In the genomic region with DNA sequence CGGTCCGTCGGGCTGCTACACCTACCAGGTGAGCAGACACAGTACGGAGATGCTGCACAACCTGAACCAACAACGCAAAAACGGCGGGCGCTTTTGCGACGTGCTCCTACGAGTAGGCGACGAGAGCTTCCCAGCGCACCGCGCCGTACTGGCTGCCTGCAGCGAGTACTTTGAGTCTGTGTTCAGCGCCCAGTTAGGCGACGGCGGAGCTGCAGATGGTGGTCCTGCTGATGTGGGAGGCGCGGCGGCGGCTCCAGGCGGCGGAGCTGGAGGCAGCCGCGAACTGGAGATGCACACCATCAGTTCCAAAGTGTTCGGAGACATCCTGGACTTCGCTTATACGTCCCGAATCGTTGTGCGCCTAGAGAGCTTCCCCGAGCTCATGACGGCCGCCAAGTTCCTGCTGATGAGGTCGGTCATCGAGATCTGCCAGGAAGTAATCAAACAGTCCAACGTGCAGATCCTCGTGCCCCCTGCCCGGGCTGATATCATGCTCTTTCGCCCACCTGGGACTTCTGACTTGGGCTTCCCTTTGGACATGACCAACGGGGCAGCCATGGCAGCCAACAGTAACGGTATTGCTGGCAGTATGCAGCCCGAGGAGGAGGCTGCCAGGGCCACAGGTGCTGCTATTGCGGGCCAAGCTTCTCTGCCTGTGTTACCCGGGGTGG, we compare ENCODE assay signal across 8 mouse cellular contexts. TPM values are rescaled to one million over a fixed set of nuclear protein-coding genes. Genes with fewer than 3 reads are reported as not detected.
DNase-seq lines count a peak whose midpoint lies in the region; ATAC-seq and TF ChIP-seq lines count a peak whose summit lies in the region.

No protein-coding gene starts in this region.

- H3K27me3 ChIP-seq in embryonic facial prominence, embryonic 10.5 days (replicated peaks; ENCODE audit: low read depth, poor library complexity, severe bottlenecking): no peaks in the 10 kb centered on the region
- H3K27me3 ChIP-seq in heart, embryonic 13.5 days (replicated peaks): no peaks in the 10 kb centered on the region
- no peaks in the 10 kb centered on the region for H3K27me3 ChIP-seq in kidney, postnatal 0 days (ENCODE audit: insufficient read depth, low read length)
- 0 out of 2 replicates have a peak, but pooled peaks cover 4% of the 10 kb centered on the region for H3K27me3 ChIP-seq in liver, embryonic 12.5 days (replicated peaks)
- H3K27me3 ChIP-seq in neural tube, embryonic 11.5 days (ENCODE audit: control insufficient read depth, insufficient read depth, low read length): no peaks in the 10 kb centered on the region

- no peak for ATAC-seq in heart, embryonic 13.5 days (ENCODE audit: extremely low read depth, insufficient number of reproducible peaks, low FRiP score, low TSS enrichment)
- no peak for ATAC-seq in kidney, postnatal 0 days (replicated peaks; ENCODE audit: low FRiP score, low read depth)
- ATAC-seq in liver, embryonic 12.5 days: peak; percentile 30
- ATAC-seq in neural tube, embryonic 11.5 days (ENCODE audit: insufficient read depth, low FRiP score, low TSS enrichment): no peak

- no peaks in the 10 kb centered on the region for H3K9me3 ChIP-seq in embryonic facial prominence, embryonic 10.5 days
- H3K9me3 ChIP-seq in heart, embryonic 13.5 days: no peaks in the 10 kb centered on the region
- no peaks in the 10 kb centered on the region for H3K9me3 ChIP-seq in kidney, postnatal 0 days (replicated peaks; ENCODE audit: low read length)
- no peaks in the 10 kb centered on the region for H3K9me3 ChIP-seq in liver, embryonic 12.5 days (replicated peaks)
- H3K9me3 ChIP-seq in neural tube, embryonic 11.5 days (ENCODE audit: control insufficient read depth, low read length): no peaks in the 10 kb centered on the region

- DNase-seq in 3T3-L1 (ENCODE audit: low read depth, low spot score): peak; percentile 51
- peak; percentile 73 for DNase-seq in R1 (ENCODE audit: low read depth, low spot score)
- DNase-seq in embryonic facial prominence, embryonic 10.5 days (ENCODE audit: low spot score): no peak
- peak; percentile 61 for DNase-seq in kidney, postnatal 0 days (ENCODE audit: low spot score)
- DNase-seq in neural tube, embryonic 11.5 days (ENCODE audit: low spot score): peak; percentile 53
- peak; percentile 66 for DNase-seq in testis, postnatal 10 days (ENCODE audit: low spot score)

- H3K4me1 ChIP-seq in embryonic facial prominence, embryonic 10.5 days: peaks cover 53% of the 10 kb centered on the region
- H3K4me1 ChIP-seq in heart, embryonic 13.5 days: peaks cover 57% of the 10 kb centered on the region
- peaks cover 20% of the 10 kb centered on the region for H3K4me1 ChIP-seq in kidney, postnatal 0 days (replicated peaks; ENCODE audit: insufficient read depth, low read length)
- H3K4me1 ChIP-seq in liver, embryonic 12.5 days: peaks cover 81% of the 10 kb centered on the region
- peaks cover 21% of the 10 kb centered on the region for H3K4me1 ChIP-seq in neural tube, embryonic 11.5 days (ENCODE audit: control insufficient read depth, insufficient read depth, low read length)

- peak overlapping the region; percentile 100 for H3K27ac ChIP-seq in embryonic facial prominence, embryonic 10.5 days (replicated peaks)
- H3K27ac ChIP-seq in heart, embryonic 13.5 days (replicated peaks): peak overlapping the region; percentile 100
- H3K27ac ChIP-seq in kidney, postnatal 0 days: peak overlapping the region; percentile 100
- H3K27ac ChIP-seq in liver, embryonic 12.5 days: peak overlapping the region; percentile 95
- H3K27ac ChIP-seq in neural tube, embryonic 11.5 days (ENCODE audit: low read depth, low read length): peak overlapping the region; percentile 100

- WGBS in embryonic facial prominence, embryonic 10.5 days: under 1% methylated on average over 50 of the region's 50 CpGs
- WGBS in heart, embryonic 13.5 days: under 1% methylated on average over 50 of the region's 50 CpGs
- under 1% methylated on average over 50 of the region's 50 CpGs for WGBS in kidney, postnatal 0 days
- under 1% methylated on average over 50 of the region's 50 CpGs for WGBS in liver, embryonic 12.5 days (ENCODE audit: insufficient replicate concordance)
- WGBS in neural tube, embryonic 11.5 days: under 1% methylated on average over 50 of the region's 50 CpGs

- H3K4me3 ChIP-seq in embryonic facial prominence, embryonic 10.5 days: peak overlapping the region; percentile 92
- peak overlapping the region; percentile 69 for H3K4me3 ChIP-seq in heart, embryonic 13.5 days
- peak overlapping the region; percentile 80 for H3K4me3 ChIP-seq in kidney, postnatal 0 days (replicated peaks; ENCODE audit: low read depth, low read length)
- H3K4me3 ChIP-seq in liver, embryonic 12.5 days: peak overlapping the region; percentile 87
- H3K4me3 ChIP-seq in neural tube, embryonic 11.5 days (ENCODE audit: low read depth, low read length): peak overlapping the region; percentile 92

- peaks cover 46% of the 10 kb centered on the region for H3K36me3 ChIP-seq in embryonic facial prominence, embryonic 10.5 days (replicated peaks)
- H3K36me3 ChIP-seq in heart, embryonic 13.5 days: peaks cover 33% of the 10 kb centered on the region
- peaks cover 25% of the 10 kb centered on the region for H3K36me3 ChIP-seq in kidney, postnatal 0 days (ENCODE audit: insufficient read depth, low read length)
- H3K36me3 ChIP-seq in liver, embryonic 12.5 days: peaks cover 36% of the 10 kb centered on the region
- peaks cover 14% of the 10 kb centered on the region for H3K36me3 ChIP-seq in neural tube, embryonic 11.5 days (ENCODE audit: control insufficient read depth, insufficient read depth, low read length)

- no peak for TF ChIP-seq CTCF in kidney, postnatal 0 days (IDR thresholded peaks at IDR 0.05; ENCODE audit: low read depth)

- peak overlapping the region; percentile 98 for H3K9ac ChIP-seq in heart, embryonic 13.5 days
- peak overlapping the region; percentile 97 for H3K9ac ChIP-seq in kidney, postnatal 0 days (ENCODE audit: low read depth, low read length)
- peak overlapping the region; percentile 92 for H3K9ac ChIP-seq in liver, embryonic 12.5 days
- peak overlapping the region; percentile 99 for H3K9ac ChIP-seq in neural tube, embryonic 11.5 days (ENCODE audit: low read length)

- peak overlapping the region; percentile 99 for H3K4me2 ChIP-seq in heart, embryonic 13.5 days
- H3K4me2 ChIP-seq in kidney, postnatal 0 days (ENCODE audit: low read length): peak overlapping the region; percentile 96
- H3K4me2 ChIP-seq in liver, embryonic 12.5 days: peak overlapping the region; percentile 100
- peak overlapping the region; percentile 100 for H3K4me2 ChIP-seq in neural tube, embryonic 11.5 days (ENCODE audit: low read depth)

RNA-seq across cellular contexts. Expression of a gene that starts 2.1 kb away (rescaled TPM):
- polyA plus RNA-seq in embryonic facial prominence, embryonic 10.5 days (2016; fragmentation: Nextera tagmentation; extraction: Ambion mirVana): 91.5 and 96.8 TPM in 2 replicates
- polyA plus RNA-seq in heart, embryonic 13.5 days (2015; fragmentation: Nextera tagmentation; extraction: Ambion mirVana): 22.7 and 24.4 TPM in 2 replicates
- polyA plus RNA-seq in kidney, postnatal 0 days (2015; fragmentation: Nextera tagmentation; extraction: Ambion mirVana): 47.8 and 51.0 TPM in 2 replicates
- polyA plus RNA-seq in liver, embryonic 12.5 days (2016; fragmentation: Nextera tagmentation; extraction: Ambion mirVana): 29.0 and 30.5 TPM in 2 replicates
- polyA plus RNA-seq in neural tube, embryonic 11.5 days (2014; fragmentation: Nextera tagmentation; extraction: Ambion mirVana): 105 TPM in 2 replicates

RNA-seq across cellular contexts. Expression of a gene that starts 24.6 kb away (rescaled TPM):
- polyA plus RNA-seq in embryonic facial prominence, embryonic 10.5 days (2016; fragmentation: Nextera tagmentation; extraction: Ambion mirVana): 287 and 303 TPM in 2 replicates
- 159 and 171 TPM in 2 replicates for polyA plus RNA-seq in heart, embryonic 13.5 days (2015; fragmentation: Nextera tagmentation; extraction: Ambion mirVana)
- 176 and 198 TPM in 2 replicates for polyA plus RNA-seq in kidney, postnatal 0 days (2015; fragmentation: Nextera tagmentation; extraction: Ambion mirVana)
- polyA plus RNA-seq in liver, embryonic 12.5 days (2016; fragmentation: Nextera tagmentation; extraction: Ambion mirVana): 167 and 169 TPM in 2 replicates
- 295 and 301 TPM in 2 replicates for polyA plus RNA-seq in neural tube, embryonic 11.5 days (2014; fragmentation: Nextera tagmentation; extraction: Ambion mirVana)

RNA-seq across cellular contexts. Expression of a gene that starts 39.4 kb away (rescaled TPM):
- 7.3 and 11.2 TPM in 2 replicates for polyA plus RNA-seq in embryonic facial prominence, embryonic 10.5 days (2016; fragmentation: Nextera tagmentation; extraction: Ambion mirVana)
- 19.0 and 25.9 TPM in 2 replicates for polyA plus RNA-seq in heart, embryonic 13.5 days (2015; fragmentation: Nextera tagmentation; extraction: Ambion mirVana)
- 14.8 and 15.0 TPM in 2 replicates for polyA plus RNA-seq in kidney, postnatal 0 days (2015; fragmentation: Nextera tagmentation; extraction: Ambion mirVana)
- 1.8 and 2.1 TPM in 2 replicates for polyA plus RNA-seq in liver, embryonic 12.5 days (2016; fragmentation: Nextera tagmentation; extraction: Ambion mirVana)
- polyA plus RNA-seq in neural tube, embryonic 11.5 days (2014; fragmentation: Nextera tagmentation; extraction: Ambion mirVana): 9.3 and 15.7 TPM in 2 replicates
